Mouse (Mus musculus): ENCODE data around the gene C87499. TPM values are rescaled to one million over a fixed set of nuclear protein-coding genes. Genes with fewer than 3 reads are reported as not detected.

The C87499 gene
- not detected for total RNA-seq (2021)
- long read RNA-seq, experiment 1: 0 reads
- long read RNA-seq, experiment 2: 0 reads

DNA sequence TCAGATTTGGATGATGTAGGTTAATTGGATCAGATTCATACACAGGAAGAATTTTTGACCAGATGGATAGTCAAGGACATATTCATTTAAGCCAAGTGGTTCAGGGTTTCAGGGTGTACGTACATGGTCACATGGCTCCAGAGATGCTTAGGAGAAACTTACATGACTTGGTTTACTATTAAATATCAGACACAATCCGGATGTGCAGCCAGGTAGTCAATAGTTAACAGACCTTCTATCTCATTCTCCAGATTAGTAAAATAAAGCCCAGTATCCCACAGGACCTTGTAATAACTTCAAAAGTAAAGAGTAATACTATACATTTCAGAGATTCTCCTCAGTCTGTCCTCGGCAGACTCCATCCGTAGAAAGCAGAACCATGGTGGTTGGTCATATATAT, at the start of gene C87499:
C87499 (minus strand) TSS at position 101 of the 400 bp plus-strand sequence.
- intact Hi-C loops (cut with DNase I): no loop called here
- Histone ChIP-seq H3K4me3 (no peak within 1 kb of the TSS), H3K27ac (no peak within 1 kb of the TSS)
- TF ChIP-seq CTCF (IDR thresholded peaks at IDR 0.05): no peak
- DNase-seq (ENCODE audit: extremely low spot score in 1 of 2, low spot score in 2 of 2): no peak

DNA sequence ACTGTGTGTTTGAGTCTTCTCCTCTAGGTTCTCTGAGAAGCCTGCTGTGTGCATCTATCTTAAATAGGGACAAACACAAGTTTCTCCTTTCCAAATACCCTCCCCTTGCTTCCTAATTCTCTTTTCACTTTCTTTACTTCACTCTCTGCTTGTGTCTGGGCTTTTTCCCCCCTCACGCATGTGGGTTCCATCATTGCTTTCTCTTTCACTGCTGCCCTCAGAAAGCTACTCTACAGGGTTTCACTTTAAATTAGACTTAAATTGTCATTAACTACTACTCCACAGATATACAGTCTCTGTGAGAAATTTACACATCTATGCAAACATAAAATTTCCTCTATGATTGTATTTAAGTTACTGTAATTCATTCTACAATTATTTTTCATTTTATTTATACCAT, 49.6 kb upstream of the C87499 start, which contains the start of gene Ifna2:
Ifna2 (minus strand) TSS at position 101 of the 400 bp plus-strand sequence.
- TF ChIP-seq CTCF (IDR thresholded peaks at IDR 0.05): no peak
- intact Hi-C loops (cut with DNase I): no loop called here

GRCm38 (mm10) chr4:88681353-88681752, 47.1 kb upstream of the C87499 start:
- intact Hi-C loops (cut with DNase I): no loop called here
- Histone ChIP-seq H3K27ac (no peak overlapping the region), H3K4me3 (no peak overlapping the region)
- no peak for DNase-seq (ENCODE audit: extremely low spot score in 1 of 2, low spot score in 2 of 2)
- no peak for TF ChIP-seq CTCF (IDR thresholded peaks at IDR 0.05)

More for the DNA sequence above, 49.6 kb upstream of the C87499 start, which contains the start of gene Ifna2:
- no peak for DNase-seq (ENCODE audit: extremely low spot score in 1 of 2, low spot score in 2 of 2)
- Histone ChIP-seq H3K27ac (no peak within 1 kb of the TSS), H3K4me3 (no peak within 1 kb of the TSS)

- no peak overlapping the region for H3K4me3 ChIP-seq
- intact Hi-C loops (cut with DNase I): no loop called here
- no peak overlapping the region for H3K27ac ChIP-seq
- TF ChIP-seq CTCF (IDR thresholded peaks at IDR 0.05): peak; percentile 68
- peak in 1 of 2 experiments; percentile 25 for DNase-seq (ENCODE audit: extremely low spot score in 1 of 2, low spot score in 2 of 2)
These were observed 46.2 kb upstream of the C87499 start for GRCm38 (mm10) chr4:88680362-88680761.

- H3K27ac ChIP-seq: no peak within 1 kb of the TSS
- intact Hi-C loops (cut with DNase I): no loop called here
- no peak for TF ChIP-seq CTCF (IDR thresholded peaks at IDR 0.05)
- DNase-seq (ENCODE audit: extremely low spot score in 1 of 2, low spot score in 2 of 2): no peak
- no peak within 1 kb of the TSS for H3K4me3 ChIP-seq
These were observed 42.6 kb upstream of the C87499 start, which contains the start of gene Ifna16 for GRCm38 (mm10) chr4:88676824-88677223. Ifna16 (minus strand) TSS chr4:88676924.

- H3K4me3 ChIP-seq: no peak overlapping the region
- intact Hi-C loops (cut with DNase I): no loop called here
- no peak overlapping the region for H3K27ac ChIP-seq
- no peak for DNase-seq (ENCODE audit: extremely low spot score in 1 of 2, low spot score in 2 of 2)
- TF ChIP-seq CTCF (IDR thresholded peaks at IDR 0.05): no peak
These were observed 21.2 kb upstream of the C87499 start for GRCm38 (mm10) chr4:88655461-88655860.

GRCm38 (mm10) chr4:88653644-88654043, 19.4 kb upstream of the C87499 start:
- intact Hi-C loops (cut with DNase I): no loop called here
- H3K27ac ChIP-seq: no peak overlapping the region
- no peak overlapping the region for H3K4me3 ChIP-seq
- DNase-seq (ENCODE audit: extremely low spot score in 1 of 2, low spot score in 2 of 2): no peak
- no peak for TF ChIP-seq CTCF (IDR thresholded peaks at IDR 0.05)

DNA sequence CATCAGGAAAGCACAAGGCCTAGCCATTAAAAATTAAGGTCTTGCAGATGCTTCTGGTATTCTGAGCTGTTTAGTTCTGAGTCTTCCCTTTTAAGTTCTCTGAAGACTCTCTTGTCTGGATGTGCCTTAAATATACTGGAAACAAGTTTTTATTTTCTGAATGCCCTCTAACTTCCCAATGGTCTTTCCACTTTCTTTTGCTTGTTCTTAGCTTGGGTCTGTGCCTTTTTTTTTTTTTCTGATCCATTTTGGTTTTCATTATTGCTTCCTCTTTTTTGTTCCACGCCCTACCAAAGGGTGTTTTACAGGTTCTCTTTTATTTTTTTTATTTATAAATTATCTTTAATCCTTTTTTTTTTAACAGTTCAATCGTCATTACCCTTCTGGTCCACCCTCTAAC, 10.1 kb upstream of the C87499 start, which contains the start of gene Ifna13:
Ifna13 (minus strand) TSS at position 101 of the 400 bp plus-strand sequence.
- DNase-seq (ENCODE audit: extremely low spot score in 1 of 2, low spot score in 2 of 2): no peak
- intact Hi-C loops (cut with DNase I): no loop called here
- H3K27ac ChIP-seq: no peak within 1 kb of the TSS
- no peak for TF ChIP-seq CTCF (IDR thresholded peaks at IDR 0.05)
- no peak within 1 kb of the TSS for H3K4me3 ChIP-seq

GRCm38 (mm10) chr4:88642526-88642925, 8.3 kb upstream of the C87499 start:
- intact Hi-C loops (cut with DNase I): no loop called here
- Histone ChIP-seq H3K4me3 (no peak overlapping the region), H3K27ac (no peak overlapping the region)
- no peak for TF ChIP-seq CTCF (IDR thresholded peaks at IDR 0.05)
- DNase-seq (ENCODE audit: extremely low spot score in 1 of 2, low spot score in 2 of 2): no peak

DNA sequence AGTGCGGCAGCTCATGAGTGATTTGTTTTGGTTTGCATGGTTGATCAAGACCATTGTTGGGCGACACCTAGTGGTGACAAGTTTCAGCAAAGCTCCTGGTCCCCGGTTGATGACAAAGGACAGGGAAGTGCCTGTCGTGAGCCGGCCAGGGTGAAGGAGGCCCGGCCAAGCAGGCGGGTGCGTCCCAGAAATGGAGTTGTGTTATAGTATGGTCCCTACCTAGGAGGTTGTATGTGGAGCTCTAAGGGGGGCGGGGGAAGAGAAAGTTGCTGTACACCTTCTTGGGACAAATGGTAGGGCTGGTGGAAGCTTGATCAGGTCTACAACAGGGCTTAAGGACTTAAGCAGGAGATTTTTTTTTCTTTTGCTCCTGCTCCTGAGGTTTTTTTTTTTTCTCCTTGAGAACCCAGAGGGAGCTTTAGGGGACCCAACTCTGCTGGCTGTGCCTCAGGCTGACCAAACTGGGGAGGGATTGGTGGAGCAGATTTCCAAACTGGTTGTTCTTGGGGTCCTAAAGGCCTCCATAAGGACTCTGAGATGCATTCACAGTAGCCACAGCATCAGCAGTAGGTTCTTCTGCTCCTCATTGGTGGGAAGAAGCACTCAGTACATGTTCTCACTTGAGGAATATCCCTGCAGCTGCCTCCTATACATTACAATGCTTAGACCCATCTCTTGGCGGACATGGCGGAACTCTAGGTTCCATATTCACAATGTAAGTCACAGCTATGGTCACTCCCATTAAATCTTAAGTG, 7.0 kb upstream of the C87499 start:
- TF ChIP-seq CTCF (IDR thresholded peaks at IDR 0.05): peak; percentile 84
- peak; percentile 82 to 90 for DNase-seq (ENCODE audit: extremely low spot score in 1 of 2, low spot score in 2 of 2)
- intact Hi-C loops (cut with DNase I): loop anchor here (1.0 kb wide), 1 partner anchor 91 kb away; no protein-coding TSS in a partner anchor
- peak overlapping the region; percentile 41 for H3K4me3 ChIP-seq
- H3K27ac ChIP-seq: no peak overlapping the region

DNA sequence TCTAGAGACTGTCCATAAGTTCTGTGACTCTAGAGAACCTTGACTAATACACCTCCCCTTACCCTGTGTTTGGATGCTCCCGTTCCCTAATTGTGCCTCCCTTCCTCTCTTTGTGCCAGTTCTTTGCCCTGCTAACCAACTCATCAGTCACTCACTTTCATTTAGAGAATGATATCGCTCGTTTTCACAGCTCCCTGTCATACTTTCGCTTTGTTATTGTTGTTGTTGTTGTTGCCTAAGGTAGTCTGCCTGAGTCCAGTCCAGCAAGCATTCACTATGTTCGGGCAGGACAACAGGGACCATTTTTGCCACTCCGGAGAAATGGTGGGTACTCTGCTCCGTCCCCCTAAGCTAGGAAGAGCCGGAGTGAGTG, 6.5 kb upstream of the C87499 start:
- H3K4me3 ChIP-seq: peak overlapping the region; percentile 41
- no peak for DNase-seq (ENCODE audit: extremely low spot score in 1 of 2, low spot score in 2 of 2)
- H3K27ac ChIP-seq: no peak overlapping the region
- intact Hi-C loops (cut with DNase I): loop anchor here (1.0 kb wide), 1 partner anchor 90 kb away; no protein-coding TSS in a partner anchor
- TF ChIP-seq CTCF (IDR thresholded peaks at IDR 0.05): no peak

- Histone ChIP-seq H3K27ac (no peak within 1 kb of the TSS), H3K4me3 (no peak within 1 kb of the TSS)
- no peak for DNase-seq (ENCODE audit: extremely low spot score in 1 of 2, low spot score in 2 of 2)
- intact Hi-C loops (cut with DNase I): no loop called here
- TF ChIP-seq CTCF (IDR thresholded peaks at IDR 0.05): no peak
These were observed 30.9 kb downstream of the C87499 start, which contains the start of gene Ifna12 for GRCm38 (mm10) chr4:88603276-88603675. Ifna12 (minus strand) TSS chr4:88603376.
